8 mouse cellular contexts compared by ENCODE assay signal in the genomic region with DNA sequence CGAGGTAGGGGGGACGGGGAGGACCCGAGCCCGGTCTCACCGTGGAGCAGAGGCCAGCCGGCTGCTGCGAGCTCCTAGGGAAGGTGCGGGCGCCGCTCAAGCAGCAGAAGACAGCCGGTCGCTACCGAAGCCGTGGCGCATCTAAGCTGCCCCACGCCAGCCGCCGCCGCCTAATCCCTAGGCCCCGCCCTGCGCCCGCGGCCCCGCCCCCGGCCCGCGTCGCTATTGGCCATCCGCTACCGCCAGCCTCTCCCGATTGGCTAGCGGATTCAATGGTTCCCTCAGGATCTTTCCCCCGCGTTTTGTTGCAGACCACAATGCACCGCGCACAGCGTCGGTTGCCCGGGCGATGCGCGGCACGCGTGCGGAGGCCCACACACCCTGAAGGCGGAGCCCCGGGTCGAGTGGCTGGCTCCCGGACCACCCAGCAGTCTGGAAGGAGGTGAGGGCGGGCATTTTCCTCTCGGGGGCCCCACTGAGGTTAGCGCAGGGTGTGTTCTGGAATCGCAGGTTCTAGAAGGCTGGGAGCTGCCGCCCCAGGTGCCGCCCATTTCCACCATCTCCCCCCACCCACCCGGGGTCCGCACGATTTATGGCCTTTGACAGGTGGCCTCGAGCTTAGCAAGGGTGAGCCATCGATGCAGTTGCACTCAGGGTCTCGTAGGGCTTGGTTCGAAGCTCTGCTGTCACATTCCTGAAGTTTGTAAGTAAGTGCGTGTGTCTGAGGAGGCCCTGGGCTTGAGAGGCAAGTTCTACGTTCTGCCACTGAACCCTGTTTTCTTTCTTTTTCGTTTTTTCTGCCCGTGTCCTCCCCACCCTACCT. TPM values are rescaled to one million over a fixed set of nuclear protein-coding genes. Genes with fewer than 3 reads are reported as not detected.
DNase-seq lines count a peak whose midpoint lies in the region; ATAC-seq lines count a peak whose summit lies in the region.

Gene Dynll1, minus strand, starts transcription at position 208 of the 823 bp plus-strand sequence.

- no peaks in the 10 kb centered on the region for H3K9me3 ChIP-seq in hindbrain, embryonic 11.5 days (ENCODE audit: control insufficient read depth, low read length)

- peak; percentile 99 for ATAC-seq in hindbrain, embryonic 11.5 days (ENCODE audit: low FRiP score)

- peak within 1 kb of the TSS; percentile 38 for H3K4me2 ChIP-seq in hindbrain, embryonic 11.5 days (replicated peaks; ENCODE audit: low read depth, low read length)

- H3K4me3 ChIP-seq in hindbrain, embryonic 11.5 days (ENCODE audit: low read depth, low read length): peak within 1 kb of the TSS; percentile 90

- H3K4me1 ChIP-seq in hindbrain, embryonic 11.5 days (replicated peaks; ENCODE audit: control insufficient read depth, insufficient read depth, low read length): peaks cover 4% of the 10 kb centered on the region

- peak within 1 kb of the TSS; percentile 92 for H3K9ac ChIP-seq in hindbrain, embryonic 11.5 days (ENCODE audit: low read depth, low read length)

- H3K36me3 ChIP-seq in hindbrain, embryonic 11.5 days (ENCODE audit: control insufficient read depth, insufficient read depth, low read length): peaks cover 8% of the 10 kb centered on the region; the same call in 1 of the 2 replicates

- H3K27ac ChIP-seq in hindbrain, embryonic 11.5 days (ENCODE audit: low read depth, low read length): peak within 1 kb of the TSS; percentile 91

- no peaks in the 10 kb centered on the region for H3K27me3 ChIP-seq in hindbrain, embryonic 11.5 days (ENCODE audit: control insufficient read depth, insufficient read depth, low read length)

- WGBS in hindbrain, embryonic 11.5 days: under 1% methylated on average over 50 of the region's 66 CpGs

- DNase-seq in MN1 (ENCODE audit: low spot score): peak; percentile 99
- peak; percentile 99 for DNase-seq in cerebellum, adult 9-10 months
- DNase-seq in frontal cortex, adult 2 months (ENCODE audit: extremely low spot score in 1 of 2, low spot score in 1 of 2): peak; percentile 97 to 100
- DNase-seq in hindbrain, embryonic 11.5 days (ENCODE audit: low spot score): peak; percentile 100
- peak; percentile 100 for DNase-seq in layer of hippocampus, postnatal 10 days (ENCODE audit: low spot score in 2 of 2)
- peak; percentile 99 for DNase-seq in lung, postnatal 10 days
- peak; percentile 100 for DNase-seq in ovary, postnatal 36 days (ENCODE audit: low spot score)
- DNase-seq in thymus, postnatal 25 days: peak; percentile 100

RNA-seq across cellular contexts. Expression of gene Dynll1, which starts in this region (rescaled TPM):
- 637 and 750 TPM in 2 replicates for polyA plus RNA-seq in frontal cortex, adult 2 months (2012; rRNA removed)
- 1,538 and 1,558 TPM in 2 replicates for polyA plus RNA-seq in hindbrain, embryonic 11.5 days (2014; fragmentation: Nextera tagmentation; extraction: Ambion mirVana)
- total RNA-seq in layer of hippocampus, postnatal 10 days (2021): 100 to 1,000 TPM; 753 to 793 TPM

Comparison
In these comparisons a context has a peak if more than half of its experiments do, and no peak if none do; other contexts are left out.
1. Peak in every context shown above with its lines: DNase-seq, ATAC-seq, H3K4me3 ChIP-seq and H3K27ac ChIP-seq.